Mouse (Mus musculus) forelimb bud, embryonic 11.5 days (tissue): ENCODE data around the gene Btbd8.

ENCODE experiments used
- DNase-seq: peaks from one replicate; pipeline ENCODE4 v3.0.0-alpha.2; 2012; ENCODE audit warnings: low read depth, low spot score

Btbd8 gene

GRCm38 (mm10) chr5:107518602-107519001 is 80.8 kb downstream of the Btbd8 start:
- DNase-seq, result no peak

- no peak for DNase-seq
Observed at GRCm38 (mm10) chr5:107521386-107521785, 83.6 kb downstream of the Btbd8 start.

DNA sequence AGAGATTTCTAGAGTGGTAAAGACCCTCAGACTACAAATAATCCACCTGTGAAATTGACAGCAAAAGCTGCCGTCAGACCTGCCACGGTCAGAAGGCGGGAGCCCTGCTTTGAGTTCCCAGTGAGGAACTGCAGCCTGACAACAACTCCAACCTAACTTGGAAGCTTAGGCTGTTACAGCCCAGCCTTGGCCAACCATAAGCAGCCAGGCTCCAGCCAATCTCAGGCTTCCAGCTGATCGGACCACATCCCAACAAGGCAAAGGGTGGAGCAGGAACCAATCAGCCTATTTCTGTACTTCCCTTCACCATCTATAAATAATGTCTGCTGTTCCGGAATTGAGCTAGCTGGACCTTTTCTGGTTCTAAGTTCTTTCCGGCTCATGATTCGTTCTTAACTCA is 84.1 kb downstream of the Btbd8 start:
- no peak for DNase-seq

- DNase-seq, result no peak
Observed at GRCm38 (mm10) chr5:107524281-107524680, 86.5 kb downstream of the Btbd8 start.

- no peak for DNase-seq
Observed at GRCm38 (mm10) chr5:107528856-107529255, 91.1 kb downstream of the Btbd8 start.

- no peak for DNase-seq
Observed at GRCm38 (mm10) chr5:107533590-107533989, 95.8 kb downstream of the Btbd8 start.

- no peak for DNase-seq
Observed at GRCm38 (mm10) chr5:107534581-107534980, 96.8 kb downstream of the Btbd8 start, which contains the start of gene 1700028K03Rik. 1700028K03Rik (plus strand) TSS chr5:107534709.

DNA sequence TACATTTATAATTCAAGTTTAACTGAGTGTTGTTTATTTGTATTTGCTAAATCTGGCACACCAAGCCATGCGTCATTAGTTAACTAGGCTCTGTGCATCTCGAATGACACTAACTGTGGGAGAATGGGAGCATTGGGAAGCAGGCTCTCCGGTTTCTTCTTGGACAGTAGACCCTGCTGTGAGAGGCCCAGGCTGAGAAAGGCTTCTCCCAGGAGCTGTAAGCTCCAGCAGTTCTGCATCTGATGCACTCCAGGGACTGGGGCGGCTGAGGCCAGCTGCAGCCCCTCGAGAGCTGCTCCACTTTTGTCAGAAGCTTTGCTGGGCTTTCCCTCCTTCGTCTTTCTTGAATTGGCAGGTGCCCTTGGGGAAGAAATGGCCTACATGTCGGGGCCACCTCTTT is 103.9 kb downstream of the Btbd8 start:
- DNase-seq, result no peak

- no peak for DNase-seq
Observed at GRCm38 (mm10) chr5:107545927-107546326, 108.1 kb downstream of the Btbd8 start.

DNA sequence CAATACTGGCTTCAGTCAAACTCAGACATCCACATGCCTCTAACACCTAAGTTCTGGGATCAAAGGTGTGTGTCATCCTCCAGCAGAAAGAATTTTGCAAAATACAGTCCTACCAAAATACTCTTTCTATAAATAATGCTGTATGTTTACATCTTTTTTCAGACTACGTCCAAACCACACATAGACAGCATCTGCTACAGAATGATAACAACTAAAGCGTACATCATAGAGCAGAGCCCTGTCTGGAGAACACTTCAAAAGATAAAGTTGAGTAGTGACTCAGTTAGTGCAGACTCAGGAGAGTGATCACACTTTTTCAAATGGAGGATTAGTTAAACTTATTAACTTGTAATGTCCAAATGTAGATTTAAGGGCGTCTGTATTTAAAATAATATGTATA is 110.2 kb downstream of the Btbd8 start:
- no peak for DNase-seq

DNA sequence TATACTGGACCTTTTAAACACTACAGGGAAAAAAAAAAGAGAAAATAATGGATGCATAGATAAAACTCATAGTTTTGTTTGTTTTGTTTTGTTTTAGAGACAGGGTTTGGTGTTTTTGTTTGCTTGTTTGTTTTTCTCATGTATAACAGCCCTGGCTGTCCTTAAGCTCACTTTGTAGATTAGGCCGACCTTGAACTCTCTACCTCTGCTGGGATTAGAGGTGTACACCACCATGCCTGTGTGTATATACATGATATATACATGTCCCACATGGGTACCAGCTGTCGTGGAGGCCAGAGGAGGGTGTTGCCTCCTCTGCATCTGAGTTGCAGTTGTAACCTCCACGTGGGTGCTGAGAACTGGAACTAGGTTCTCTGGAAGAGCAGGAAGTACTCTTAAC is 110.6 kb downstream of the Btbd8 start:
- DNase-seq, result no peak

- no peak for DNase-seq
Observed at GRCm38 (mm10) chr5:107554336-107554735, 116.5 kb downstream of the Btbd8 start.

DNA sequence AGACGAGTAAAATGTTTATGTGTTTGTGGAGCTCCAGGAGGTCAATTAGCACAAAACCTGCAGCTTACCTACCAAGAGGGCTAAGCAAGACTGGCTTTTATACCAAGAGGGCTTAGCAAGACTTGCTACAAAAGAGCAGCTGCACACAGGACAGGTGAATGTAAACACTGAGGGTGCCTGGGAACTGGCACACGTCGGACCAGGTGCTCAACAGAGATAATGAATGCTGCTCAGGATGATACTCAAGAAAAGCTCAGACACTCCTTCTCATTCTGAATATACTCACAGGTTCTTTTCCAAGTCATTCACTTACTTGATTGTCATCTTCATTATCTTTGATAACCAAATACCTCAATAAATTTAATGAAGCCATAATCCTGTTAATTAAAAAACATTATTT is 119.2 kb downstream of the Btbd8 start:
- no peak for DNase-seq
